Mouse (Mus musculus) E14TG2a.4 (cell line): ENCODE measurements around the gene Dnajb4.

ENCODE experiments used
- CTCF ChIP-seq: conservative IDR thresholded peaks from 2 replicates; pipeline ENCODE4 v1.5.1; 2014; ENCODE audit warnings: low read length
- POU5F1 ChIP-seq: IDR thresholded peaks from 2 replicates; pipeline ENCODE4 v1.6.1; 2014; ENCODE audit warnings: low read length, borderline replicate concordance

- TF ChIP-seq CTCF (no peak), POU5F1 (no peak)
Measured at GRCm38 (mm10) chr3:152142989-152143695, 67.0 kb downstream of the Dnajb4 start.
